Mouse (Mus musculus): Measurements from ENCODE around the gene Ctnnd1. TPM values are rescaled to one million over a fixed set of nuclear protein-coding genes. Genes with fewer than 3 reads are reported as not detected.

The Ctnnd1 gene
- 4.3 TPM for polyA plus RNA-seq (2017; shearing (Covaris generic))

DNA sequence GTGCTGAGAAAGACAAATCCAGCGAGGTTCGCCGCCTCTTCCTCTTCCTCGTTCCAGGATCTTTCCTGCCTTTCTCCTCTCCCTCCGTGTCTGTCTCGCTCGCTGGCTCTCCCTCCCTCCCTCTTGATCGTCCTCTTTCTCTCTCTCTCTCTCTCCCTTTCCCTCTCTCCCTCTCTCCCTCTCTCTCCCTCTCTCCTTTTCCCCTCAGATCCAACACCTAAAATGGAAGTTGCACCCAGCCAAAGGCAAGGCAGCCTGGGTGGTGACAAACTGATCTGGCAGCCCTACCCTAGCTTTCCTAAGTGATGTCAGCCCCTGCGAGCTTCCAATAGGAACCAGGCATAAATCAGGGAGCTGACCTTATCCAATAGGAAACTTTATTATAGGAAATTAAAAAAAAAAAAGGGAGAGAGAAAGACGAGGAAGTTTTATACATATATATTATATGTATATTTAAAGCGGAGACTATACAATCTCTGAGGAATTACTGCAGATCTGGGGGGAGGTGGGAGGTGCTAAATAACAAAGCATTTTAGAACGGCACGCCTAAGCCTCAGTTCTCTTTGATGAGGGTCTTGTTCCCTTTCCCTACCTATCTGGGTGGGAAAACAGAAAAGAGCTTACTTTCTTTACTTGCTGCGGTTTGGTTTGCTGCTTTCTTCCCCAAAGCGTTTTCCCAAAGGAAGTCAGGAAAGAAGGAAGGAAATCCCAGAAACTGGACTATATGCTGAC, at the start of gene Ctnnd1:
TSS of gene Ctnnd1 (minus strand) at position 302 of the 732 bp plus-strand sequence.

GRCm38 (mm10) chr2:84679016-84679415, 28.5 kb upstream of the Ctnnd1 start, which contains the start of gene Tmx2:
TSS of gene Tmx2 (minus strand) at chr2:84679140.

GRCm38 (mm10) chr2:84677968-84678880, 27.7 kb upstream of the Ctnnd1 start, which contains the start of the genes Gm28635 and Med19:
TSS of gene Gm28635 (minus strand) at chr2:84678041.
TSS of gene Med19 (plus strand) at chr2:84678402.

DNA sequence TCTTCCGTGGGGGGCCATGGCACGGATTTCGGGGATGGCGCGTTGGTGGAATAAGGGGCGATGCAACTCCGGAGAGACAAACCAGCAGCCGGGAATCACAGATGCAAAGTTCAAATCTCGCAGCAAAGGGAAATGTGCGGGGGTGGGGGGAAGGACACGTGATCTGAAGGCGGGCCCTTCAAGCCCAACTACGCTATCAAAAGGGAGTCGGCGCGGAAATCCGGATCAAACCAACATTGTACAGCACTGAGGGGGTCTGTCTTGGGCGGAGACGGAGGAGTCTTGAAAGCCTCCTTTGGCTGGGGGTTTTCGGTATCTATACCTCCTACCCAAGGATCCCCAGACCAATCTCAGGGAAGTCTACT, 20.0 kb upstream of the Ctnnd1 start, which contains the start of gene Selenoh:
TSS of gene Selenoh (minus strand) at position 202 of the 365 bp plus-strand sequence.

DNA sequence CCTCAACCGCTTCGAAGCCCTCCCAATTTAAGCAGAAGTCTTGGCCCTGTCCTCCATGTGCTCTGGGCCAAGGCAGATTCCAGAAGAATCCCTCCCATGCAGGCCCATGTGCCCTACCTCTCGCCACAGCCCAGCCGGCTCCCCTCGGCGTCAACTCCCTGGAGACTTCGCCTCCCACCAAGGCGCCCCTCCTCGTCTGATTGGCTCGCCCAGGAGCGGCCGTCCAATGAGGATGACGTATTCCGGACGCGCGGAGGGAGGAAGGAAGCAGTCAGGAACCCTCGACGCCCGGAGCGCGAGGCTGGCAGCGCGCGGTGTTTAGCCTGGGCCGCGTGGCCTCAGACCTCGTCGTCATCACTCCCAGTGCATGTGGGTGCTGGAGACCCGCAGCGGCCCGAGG, 8.2 kb upstream of the Ctnnd1 start, which contains the start of gene Btbd18:
TSS of gene Btbd18 (plus strand) at position 274 of the 400 bp plus-strand sequence.

Other genes starting within 250 kb of the Ctnnd1 start
- gene Calcrl, start 225.4 kb downstream of the Ctnnd1 start, polyA plus RNA-seq (2017; shearing (Covaris generic)), result 36.0 TPM
- gene Tfpi, start 174.0 kb downstream of the Ctnnd1 start, polyA plus RNA-seq (2017; shearing (Covaris generic)), result 9.9 TPM
- 0.16 TPM for gene Btbd18, start 8.3 kb upstream of the Ctnnd1 start, polyA plus RNA-seq (2017; shearing (Covaris generic))
- gene Selenoh, start 20.0 kb upstream of the Ctnnd1 start, polyA plus RNA-seq (2017; shearing (Covaris generic)), result 88.2 TPM
- not detected for gene Gm28635, start 27.3 kb upstream of the Ctnnd1 start, polyA plus RNA-seq (2017; shearing (Covaris generic))
- 37.8 TPM for gene Med19, start 27.6 kb upstream of the Ctnnd1 start, polyA plus RNA-seq (2017; shearing (Covaris generic))
- 122 TPM for gene Tmx2, start 28.4 kb upstream of the Ctnnd1 start, polyA plus RNA-seq (2017; shearing (Covaris generic))
- 29.0 TPM for gene Zdhhc5, start 64.4 kb upstream of the Ctnnd1 start, polyA plus RNA-seq (2017; shearing (Covaris generic))
- 68.6 TPM for gene Clp1, start 76.6 kb upstream of the Ctnnd1 start, polyA plus RNA-seq (2017; shearing (Covaris generic))
- gene Ypel4, start 83.3 kb upstream of the Ctnnd1 start, polyA plus RNA-seq (2017; shearing (Covaris generic)), result 3.9 TPM
- not detected for gene Gm19426, start 92.9 kb upstream of the Ctnnd1 start, polyA plus RNA-seq (2017; shearing (Covaris generic))
- gene Serping1, start 124.7 kb upstream of the Ctnnd1 start, polyA plus RNA-seq (2017; shearing (Covaris generic)), result not detected
- gene Ube2l6, start 148.1 kb upstream of the Ctnnd1 start, polyA plus RNA-seq (2017; shearing (Covaris generic)), result 74.0 TPM
- gene Smtnl1, start 171.9 kb upstream of the Ctnnd1 start, polyA plus RNA-seq (2017; shearing (Covaris generic)), result not detected
- 33.3 TPM for gene Timm10, start 176.2 kb upstream of the Ctnnd1 start, polyA plus RNA-seq (2017; shearing (Covaris generic))
- 7.9 TPM for gene Slc43a1, start 188.1 kb upstream of the Ctnnd1 start, polyA plus RNA-seq (2017; shearing (Covaris generic))
- not detected for gene Rtn4rl2, start 235.9 kb upstream of the Ctnnd1 start, polyA plus RNA-seq (2017; shearing (Covaris generic))

Measured in inflammation-experienced regulatory T-cells, adult 16 weeks (primary cell).